Mouse (Mus musculus): ENCODE results near the gene Sycp3. TPM values are rescaled to one million over a fixed set of nuclear protein-coding genes. Genes with fewer than 3 reads are reported as not detected.

The Sycp3 gene
- polyA plus RNA-seq, 1 experiment from 2014 or later, result 0.21 TPM

Other genes starting within 250 kb of the Sycp3 start
- gene Dram1, start 80.5 kb upstream of the Sycp3 start, polyA plus RNA-seq (2016; fragmentation: Nextera tagmentation; extraction: Ambion mirVana), result 0.21 and 0.26 TPM in 2 replicates
- 7.1 and 8.6 TPM in 2 replicates for gene Gnptab, start 80.4 kb upstream of the Sycp3 start, polyA plus RNA-seq (2016; fragmentation: Nextera tagmentation; extraction: Ambion mirVana)
- gene Chpt1, start 44.5 kb downstream of the Sycp3 start, polyA plus RNA-seq (2016; fragmentation: Nextera tagmentation; extraction: Ambion mirVana), result 16.0 and 19.9 TPM in 2 replicates
- gene Mybpc1, start 145.6 kb downstream of the Sycp3 start, polyA plus RNA-seq (2016; fragmentation: Nextera tagmentation; extraction: Ambion mirVana), result 6.3 and 8.0 TPM in 2 replicates
- gene Spic, start 225.4 kb downstream of the Sycp3 start, polyA plus RNA-seq (2016; fragmentation: Nextera tagmentation; extraction: Ambion mirVana), result not detected in 2 replicates